Mouse (Mus musculus) retina, postnatal 1 day (tissue): ENCODE measurements at regions not wholly inside any gene's neighbourhood (a gene's known extent, or its start where the extent isn't known, plus 50 kb on each side); places are given as distances from the start of the nearest gene placed in this dataset.

ENCODE experiments used
- DNase-seq: peaks from one replicate; pipeline ENCODE4 v3.0.0-alpha.2; 2012

- DNase-seq = no peak
Measured at GRCm38 (mm10) chr13:47298010-47298409, 175.6 kb downstream of the Rnf144b start.

- DNase-seq = peak; percentile 89
Measured at GRCm38 (mm10) chr13:47300486-47300885, 178.0 kb downstream of the Rnf144b start.

- DNase-seq = peak; percentile 83
Measured at GRCm38 (mm10) chr13:47301070-47301469, 178.6 kb downstream of the Rnf144b start.

- DNase-seq = no peak
Measured at GRCm38 (mm10) chr13:47309492-47309891, 187.0 kb downstream of the Rnf144b start.

- peak; percentile 68 for DNase-seq
Measured at GRCm38 (mm10) chr13:47310751-47311202, 188.3 kb downstream of the Rnf144b start.

GRCm38 (mm10) chr13:47319549-47319948, 197.1 kb downstream of the Rnf144b start:
- peak; percentile 37 for DNase-seq

DNA sequence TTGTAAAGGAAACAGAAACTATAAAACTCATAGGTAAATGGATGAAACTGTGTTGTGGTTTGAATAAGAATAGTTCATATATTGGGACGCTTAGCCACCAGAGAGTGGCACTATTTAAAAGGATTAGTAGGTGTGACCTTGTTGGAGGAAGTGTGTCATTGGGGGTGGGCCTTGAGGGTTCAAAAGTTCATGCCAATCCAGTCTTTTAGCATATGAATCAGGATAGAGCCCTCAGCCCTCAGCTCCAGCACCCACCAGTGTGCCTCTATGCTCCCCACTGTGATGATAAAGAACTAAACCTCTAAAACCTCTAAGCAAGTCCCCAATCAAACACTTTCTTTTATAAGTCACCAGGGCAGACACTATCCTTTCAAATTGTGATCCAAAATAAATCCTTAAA, 199.4 kb downstream of the Rnf144b start:
- no peak for DNase-seq

DNA sequence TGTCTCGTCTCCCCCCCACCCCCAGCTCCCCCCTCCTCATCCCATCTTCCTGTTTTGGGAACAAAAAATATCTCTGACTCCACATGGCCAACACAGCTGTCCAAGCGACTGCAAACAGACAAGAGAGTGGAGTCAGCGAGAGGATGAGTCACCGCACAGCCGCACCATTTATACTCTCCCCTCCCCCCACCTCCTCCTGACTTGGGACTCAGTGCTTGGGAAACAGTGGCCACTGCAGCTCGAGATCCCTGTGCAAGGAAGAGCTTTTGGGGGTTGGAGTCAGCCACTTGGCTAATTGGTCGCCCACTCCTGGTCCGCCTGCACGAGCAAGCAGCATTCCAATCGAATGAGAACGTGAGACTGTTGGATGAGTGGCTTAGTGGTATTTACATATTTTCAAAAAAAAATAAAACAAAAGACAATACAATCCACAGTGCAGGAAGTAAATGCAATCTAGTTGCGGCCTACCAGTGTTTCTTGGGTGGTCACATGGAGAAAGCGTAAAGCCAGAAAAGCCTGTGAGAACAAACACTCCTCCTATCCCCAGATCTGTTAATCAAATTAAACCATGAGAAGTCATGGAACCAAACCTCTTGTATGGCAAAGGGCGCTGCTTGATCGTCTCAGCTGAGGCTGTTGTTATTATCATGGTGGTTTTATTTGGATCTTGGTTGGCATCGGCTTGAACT, 213.7 kb downstream of the Rnf144b start:
- DNase-seq = peak; percentile 65

GRCm38 (mm10) chr13:47336865-47337441, 214.5 kb downstream of the Rnf144b start:
- peak; percentile 32 for DNase-seq

- no peak for DNase-seq
Measured at GRCm38 (mm10) chr13:47339411-47339810, 217.0 kb downstream of the Rnf144b start.

DNA sequence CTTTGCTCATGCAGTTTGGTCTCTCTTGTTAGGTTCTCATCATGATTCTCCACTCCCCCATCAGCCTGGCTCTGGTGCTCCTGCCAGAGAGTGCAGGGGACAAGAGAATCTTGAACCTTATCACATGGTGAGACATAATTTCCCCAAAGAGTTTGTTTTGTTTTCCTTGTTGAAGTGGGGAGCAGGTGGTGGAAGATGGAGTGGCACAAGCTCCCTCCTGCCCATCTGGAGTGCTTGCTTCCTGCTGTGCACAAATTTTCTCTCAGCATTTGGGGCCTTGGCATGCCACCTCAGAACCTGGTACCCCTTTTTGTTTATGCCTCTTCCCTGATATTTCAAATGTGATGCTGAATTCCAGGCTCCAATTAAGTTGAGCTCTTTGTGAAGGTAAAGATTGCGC, 219.9 kb downstream of the Rnf144b start:
- no peak for DNase-seq

GRCm38 (mm10) chr13:47345576-47345975, 223.1 kb downstream of the Rnf144b start:
- no peak for DNase-seq

DNA sequence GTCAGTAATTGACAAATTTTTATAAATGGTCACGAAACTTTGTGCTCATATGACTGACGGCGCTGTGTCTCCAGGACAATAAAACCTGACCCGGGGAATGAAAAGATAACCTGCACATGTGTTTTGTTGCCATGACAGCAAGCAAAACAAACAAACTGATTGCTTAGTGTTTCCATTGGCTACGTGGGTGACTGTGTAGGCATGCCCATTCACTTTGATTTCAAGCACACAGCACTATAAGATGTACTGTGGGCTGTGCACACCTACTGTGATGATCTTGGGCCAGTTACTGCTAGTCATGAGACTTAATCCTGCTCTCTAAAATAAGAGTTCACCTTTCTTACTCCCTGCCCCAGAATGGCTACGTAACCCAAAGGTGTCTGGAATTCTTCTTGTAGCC, 225.4 kb downstream of the Rnf144b start:
- DNase-seq = no peak

DNA sequence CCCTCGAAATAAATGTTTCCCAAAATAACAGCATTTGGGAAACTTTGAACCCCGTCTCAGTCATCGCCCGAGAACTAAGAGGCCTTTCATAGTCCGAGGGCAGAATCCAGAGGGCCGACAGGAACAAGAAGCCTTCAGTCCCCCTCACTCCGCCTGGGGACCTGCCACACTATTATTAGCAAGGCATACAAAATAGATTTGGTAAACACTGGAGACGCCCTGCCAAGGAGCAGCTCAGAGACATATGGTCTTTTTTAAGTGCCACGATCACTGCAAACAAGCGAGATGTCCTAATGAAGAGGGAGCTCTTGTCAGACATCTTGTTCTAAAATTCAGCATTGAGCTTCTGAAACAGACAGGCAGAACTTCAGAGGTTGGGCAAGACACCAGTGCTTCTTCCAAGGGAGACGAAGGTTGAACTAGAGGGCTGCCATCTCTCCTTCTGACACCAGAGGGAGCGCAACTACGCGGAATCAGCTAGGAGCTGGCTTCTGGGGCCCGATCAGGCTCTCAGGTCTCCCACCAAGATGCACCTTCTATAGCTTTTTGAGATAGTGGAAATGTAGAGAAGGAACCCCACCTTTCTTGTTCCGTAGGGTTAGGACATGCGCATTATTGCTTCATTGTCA, 226.2 kb downstream of the Rnf144b start:
- peak; percentile 76 for DNase-seq

DNA sequence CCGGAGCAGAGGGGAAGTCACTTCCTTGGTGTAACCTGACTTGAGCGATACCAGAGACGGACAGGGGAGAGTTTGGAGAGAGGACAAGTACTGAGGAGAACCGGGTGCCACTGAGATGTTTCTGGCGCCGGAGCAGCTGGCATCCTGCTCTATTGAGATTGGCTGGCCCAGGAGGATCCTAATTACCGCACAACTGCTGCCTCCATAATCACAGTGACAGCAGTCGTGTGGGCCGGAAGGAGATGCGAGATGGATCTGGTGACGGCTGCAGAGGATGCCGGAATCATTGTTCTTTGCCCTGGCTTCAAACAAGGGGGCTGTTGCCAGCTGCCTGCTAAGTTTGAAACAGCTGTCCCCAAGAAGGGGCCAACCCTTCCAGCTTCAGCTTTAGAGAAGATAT, 232.0 kb downstream of the Rnf144b start:
- peak; percentile 84 for DNase-seq

GRCm38 (mm10) chr13:47355169-47355568, 232.7 kb downstream of the Rnf144b start:
- DNase-seq = peak; percentile 69

GRCm38 (mm10) chr13:47358986-47359385, 236.5 kb downstream of the Rnf144b start:
- DNase-seq = no peak

- DNase-seq = peak; percentile 40
Measured at GRCm38 (mm10) chr13:47365776-47366175, 243.3 kb downstream of the Rnf144b start.

DNA sequence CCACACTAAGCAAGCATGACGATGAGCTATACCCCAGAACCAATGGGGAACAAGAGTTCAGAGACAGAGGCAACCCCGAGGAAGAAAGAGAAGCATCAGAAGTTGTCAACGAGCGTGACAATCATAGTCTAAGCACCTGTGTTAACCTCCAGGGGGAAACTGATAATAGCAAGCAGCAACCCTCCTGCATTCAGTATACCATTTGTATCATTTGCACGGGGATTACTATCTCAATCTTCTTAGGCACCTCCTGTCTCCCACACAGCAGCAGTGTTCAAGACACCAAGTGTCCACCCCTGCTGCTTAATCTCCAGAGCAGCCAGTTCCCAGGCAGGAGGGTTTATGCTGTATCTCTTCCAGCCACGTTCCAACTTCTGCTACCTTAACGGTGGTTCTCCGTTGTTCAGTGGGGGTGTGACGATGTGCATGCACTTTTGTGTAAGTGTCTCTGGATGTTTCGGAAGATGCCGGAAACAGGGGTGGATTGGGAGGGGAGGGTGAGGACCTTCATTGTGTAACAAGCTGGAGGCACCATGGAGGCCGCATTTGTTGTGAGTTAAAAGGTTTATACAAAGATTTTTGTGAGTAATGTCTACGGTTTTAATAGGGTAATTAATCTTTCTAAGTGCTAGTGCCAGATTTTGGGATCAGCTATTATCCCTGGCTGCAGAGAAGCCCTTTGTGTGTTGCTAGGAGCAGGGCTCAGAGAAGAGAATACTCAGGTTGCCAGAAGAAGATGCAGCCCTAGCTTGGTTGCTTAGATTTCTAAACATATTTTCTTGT, 245.8 kb downstream of the Rnf144b start:
- peak; percentile 26 for DNase-seq

DNA sequence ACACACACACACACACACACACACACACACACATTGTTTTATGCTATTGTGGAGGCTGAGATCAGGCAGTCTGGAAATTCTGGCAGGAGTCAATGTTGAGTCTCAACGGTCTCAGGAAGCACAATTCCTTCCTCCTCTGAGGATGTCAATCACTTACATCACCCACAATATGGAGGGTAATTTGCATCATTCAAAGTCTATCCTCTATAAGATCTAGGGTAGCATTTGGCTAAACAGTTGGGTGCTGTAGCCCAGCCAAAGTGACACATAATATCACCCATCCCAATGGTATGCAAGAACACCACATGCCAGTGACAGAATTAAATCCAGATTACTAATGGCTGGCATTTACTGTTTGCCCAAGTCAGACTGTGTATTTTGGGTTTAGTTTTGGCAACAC, 252.1 kb downstream of the Rnf144b start:
- DNase-seq = no peak

GRCm38 (mm10) chr13:47391023-47391422, 268.6 kb downstream of the Rnf144b start:
- no peak for DNase-seq

- DNase-seq = peak; percentile 89
Measured at GRCm38 (mm10) chr13:47397726-47398350, 275.4 kb downstream of the Rnf144b start.

- DNase-seq = peak; percentile 79
Measured at GRCm38 (mm10) chr13:47398976-47399375, 276.5 kb downstream of the Rnf144b start.
